Mouse (Mus musculus): ENCODE measurements around the gene Kcnq5.
A peak's percentile ranks its signal among the peaks of the same experiment; 100 is the strongest.
"Not testable (repeated sequence)": the region's sequence is repeated elsewhere in the genome, so short reads cannot be mapped to it uniquely, and the experiment has no call there.

The Kcnq5 gene

GRCm38 (mm10) chr1:21635406-21635805 is 326.3 kb downstream of the Kcnq5 start:
- no peak for DNase-seq (ENCODE audit: low read depth, low spot score)

DNA sequence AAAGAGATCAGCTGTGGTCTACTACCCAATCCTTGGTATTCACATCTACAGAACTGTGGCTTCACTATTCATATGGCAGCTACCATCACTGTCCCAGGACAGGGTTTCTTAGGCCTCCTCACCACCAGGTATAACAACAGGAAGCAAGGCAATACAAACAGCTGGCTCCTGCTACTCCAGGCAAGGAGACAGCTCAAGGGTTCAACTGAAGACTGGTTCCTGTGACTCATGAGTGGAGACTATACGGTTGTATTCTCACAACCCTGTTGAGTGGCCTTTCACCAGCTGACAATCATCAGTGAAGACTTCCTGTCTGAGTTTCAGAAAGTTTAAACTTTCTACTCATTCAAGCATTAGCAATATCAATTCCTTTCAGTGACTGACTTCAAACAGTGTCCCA is 327.7 kb downstream of the Kcnq5 start:
- DNase-seq (ENCODE audit: low read depth, low spot score), result no peak

GRCm38 (mm10) chr1:21622455-21622854 is 339.3 kb downstream of the Kcnq5 start:
- no peak for DNase-seq (ENCODE audit: low read depth, low spot score)

DNA sequence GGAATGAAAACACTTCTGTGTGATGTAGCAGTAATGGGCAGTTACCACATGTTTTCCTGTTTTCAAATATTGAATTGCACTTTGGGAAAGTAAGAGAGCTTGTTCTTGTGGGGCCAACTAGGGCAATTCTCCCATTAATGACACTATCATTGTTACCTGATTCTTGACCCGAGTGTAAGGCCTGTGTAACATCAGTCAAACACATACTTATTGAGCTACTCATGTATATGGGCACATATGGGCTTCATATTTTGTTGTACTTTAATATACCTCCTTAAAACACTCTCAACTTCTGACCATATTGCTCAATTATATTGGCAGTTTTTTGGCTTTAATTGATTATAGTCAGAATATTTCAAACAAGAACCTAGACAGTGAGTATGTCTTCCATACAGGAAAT is 339.7 kb downstream of the Kcnq5 start:
- no peak for DNase-seq (ENCODE audit: low read depth, low spot score)

- no peak for DNase-seq (ENCODE audit: low read depth, low spot score)
Observed at GRCm38 (mm10) chr1:21618712-21619111, 343.0 kb downstream of the Kcnq5 start.

- no peak for DNase-seq (ENCODE audit: low read depth, low spot score)
Observed at GRCm38 (mm10) chr1:21616666-21617065, 345.1 kb downstream of the Kcnq5 start.

GRCm38 (mm10) chr1:21613933-21614332 is 347.8 kb downstream of the Kcnq5 start:
- no peak for DNase-seq (ENCODE audit: low read depth, low spot score)

DNA sequence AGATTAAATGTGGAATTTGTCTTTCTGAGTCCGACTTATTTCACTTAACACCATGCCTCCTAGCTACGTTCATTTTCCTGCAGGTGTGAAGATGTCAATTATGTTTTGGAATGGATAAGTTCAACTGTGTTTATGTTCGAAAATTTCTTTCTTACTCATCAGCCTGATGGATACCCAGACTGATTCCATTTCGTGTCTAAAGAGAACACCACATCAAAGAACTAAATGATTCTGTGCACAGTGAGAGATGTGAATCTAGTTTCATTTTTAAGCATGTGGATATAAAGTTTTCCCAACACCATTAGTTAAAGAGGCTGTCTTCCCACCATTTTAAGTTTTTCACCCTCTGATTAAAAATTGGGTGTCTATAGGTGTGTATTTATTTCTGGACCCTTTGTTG is 357.7 kb downstream of the Kcnq5 start:
- DNase-seq (ENCODE audit: low read depth, low spot score), result no peak

GRCm38 (mm10) chr1:21602567-21602966 is 359.2 kb downstream of the Kcnq5 start:
- DNase-seq (ENCODE audit: low read depth, low spot score), result no peak

DNA sequence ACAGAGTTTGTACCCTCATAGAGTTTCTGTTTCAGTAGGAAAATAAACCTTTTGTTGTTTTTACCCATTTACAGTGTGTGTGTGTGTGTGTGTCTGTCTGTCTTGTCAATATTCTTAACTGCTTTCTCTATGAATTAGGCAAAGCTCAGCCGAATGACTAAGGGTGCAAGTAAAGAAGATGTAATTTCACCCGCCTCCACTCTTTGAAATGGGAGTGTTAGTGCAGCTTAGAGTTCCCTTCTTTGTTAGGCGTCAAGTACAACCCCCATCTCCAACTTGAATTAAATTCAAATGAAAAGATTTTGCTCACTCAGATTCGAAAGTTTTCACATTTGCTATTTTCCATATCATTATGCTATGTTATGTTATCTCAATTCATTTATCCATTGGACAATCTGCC is 361.1 kb downstream of the Kcnq5 start:
- DNase-seq (ENCODE audit: low read depth, low spot score), result no peak

DNA sequence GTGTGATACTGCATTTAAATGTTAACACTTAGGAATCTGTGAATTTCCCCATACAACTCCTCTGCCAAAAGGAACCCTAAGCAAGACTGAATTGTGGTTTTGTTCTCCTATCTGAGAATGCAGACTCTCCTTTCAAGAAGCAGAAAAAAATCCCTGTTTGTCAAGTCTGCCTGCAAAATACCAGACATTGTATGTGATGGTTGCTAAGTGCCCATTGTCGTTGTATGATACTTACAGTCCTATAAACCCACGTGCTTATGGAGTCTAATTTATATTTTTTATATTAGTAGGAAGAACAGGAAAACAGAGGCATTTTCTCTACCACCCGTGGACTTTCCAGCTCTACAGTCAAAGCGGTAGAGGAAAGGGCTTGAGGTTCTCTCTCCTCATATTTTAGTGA is 367.9 kb downstream of the Kcnq5 start:
- no peak for DNase-seq (ENCODE audit: low read depth, low spot score)

GRCm38 (mm10) chr1:21567397-21567796 is 394.3 kb downstream of the Kcnq5 start:
- not testable (repeated sequence) for DNase-seq (ENCODE audit: low read depth, low spot score)

DNA sequence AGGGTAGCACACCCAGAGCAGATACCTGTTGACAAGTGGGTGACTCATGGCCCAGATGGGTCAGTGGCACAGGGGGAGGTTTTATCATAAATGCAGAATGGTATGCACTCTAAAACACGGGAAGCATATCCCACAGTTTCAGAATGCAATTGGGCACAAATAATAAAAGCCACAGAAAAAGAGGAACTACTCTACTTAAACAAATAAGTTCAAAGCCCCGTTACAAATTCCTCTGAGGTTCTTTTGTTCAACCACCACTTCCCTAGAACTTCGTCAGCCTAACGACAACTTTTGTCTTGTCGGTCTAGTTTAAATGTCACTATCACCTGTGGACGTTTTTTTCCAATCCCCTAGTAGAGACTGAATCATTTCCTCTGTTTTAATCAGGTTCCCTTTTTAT is 407.1 kb downstream of the Kcnq5 start:
- DNase-seq (ENCODE audit: low read depth, low spot score), result no peak

GRCm38 (mm10) chr1:21552715-21553114 is 409.0 kb downstream of the Kcnq5 start:
- no peak for DNase-seq (ENCODE audit: low read depth, low spot score)

GRCm38 (mm10) chr1:21543909-21544308 is 417.8 kb downstream of the Kcnq5 start:
- no peak for DNase-seq (ENCODE audit: low read depth, low spot score)

- DNase-seq (ENCODE audit: low read depth, low spot score), result no peak
Observed at GRCm38 (mm10) chr1:21539486-21539885, 422.3 kb downstream of the Kcnq5 start.

DNA sequence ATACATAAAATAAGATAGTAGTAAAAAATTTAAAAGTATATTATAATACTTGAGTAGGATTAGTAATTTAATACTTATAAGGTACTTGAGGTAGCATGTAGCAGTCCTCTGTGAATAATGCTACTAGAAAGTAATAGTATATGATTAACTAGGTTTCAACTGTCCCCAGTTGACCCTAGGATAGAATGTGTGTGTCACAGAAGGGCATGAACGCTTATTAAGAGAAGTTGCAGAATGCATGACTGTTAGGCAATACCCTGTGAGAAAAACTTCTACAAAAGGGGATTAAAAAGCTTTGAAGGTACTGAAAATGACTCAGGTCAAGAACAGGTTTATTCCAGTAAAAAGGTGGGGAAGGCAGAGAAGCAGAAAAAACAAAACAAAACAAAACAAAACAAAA is 430.9 kb downstream of the Kcnq5 start:
- no peak for DNase-seq (ENCODE audit: low read depth, low spot score)

GRCm38 (mm10) chr1:21521995-21522394 is 439.7 kb downstream of the Kcnq5 start:
- DNase-seq (ENCODE audit: low read depth, low spot score), result peak; percentile 4

GRCm38 (mm10) chr1:21521475-21521874 is 440.3 kb downstream of the Kcnq5 start:
- DNase-seq (ENCODE audit: low read depth, low spot score), result no peak

DNA sequence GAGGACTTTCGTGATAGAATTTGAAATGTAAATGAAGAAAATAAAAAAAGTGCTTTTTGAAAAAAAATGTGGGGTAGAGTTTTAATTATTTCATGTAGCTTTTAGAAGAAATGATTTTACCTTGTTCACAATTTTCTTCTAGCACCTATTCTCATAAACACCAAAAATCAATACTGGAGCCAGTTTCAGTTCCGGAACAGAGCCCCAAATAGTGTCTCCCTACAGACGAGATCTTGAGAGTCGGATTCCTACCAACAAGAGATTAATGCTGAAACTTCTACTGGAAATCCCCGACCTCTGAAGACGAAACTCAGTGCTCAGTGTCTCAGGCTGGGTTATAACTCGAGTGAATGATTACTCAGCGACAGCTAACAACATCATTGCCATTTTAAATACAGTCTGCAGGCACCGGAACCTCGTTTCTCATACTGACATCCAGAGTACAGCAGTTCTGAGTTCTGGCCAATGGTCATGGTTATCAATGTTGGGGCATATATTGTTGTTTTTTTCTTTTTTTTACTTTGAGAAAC is 441.6 kb downstream of the Kcnq5 start:
- no peak for DNase-seq (ENCODE audit: low read depth, low spot score)

GRCm38 (mm10) chr1:21506665-21507064 is 455.1 kb downstream of the Kcnq5 start:
- no peak for DNase-seq (ENCODE audit: low read depth, low spot score)

DNA sequence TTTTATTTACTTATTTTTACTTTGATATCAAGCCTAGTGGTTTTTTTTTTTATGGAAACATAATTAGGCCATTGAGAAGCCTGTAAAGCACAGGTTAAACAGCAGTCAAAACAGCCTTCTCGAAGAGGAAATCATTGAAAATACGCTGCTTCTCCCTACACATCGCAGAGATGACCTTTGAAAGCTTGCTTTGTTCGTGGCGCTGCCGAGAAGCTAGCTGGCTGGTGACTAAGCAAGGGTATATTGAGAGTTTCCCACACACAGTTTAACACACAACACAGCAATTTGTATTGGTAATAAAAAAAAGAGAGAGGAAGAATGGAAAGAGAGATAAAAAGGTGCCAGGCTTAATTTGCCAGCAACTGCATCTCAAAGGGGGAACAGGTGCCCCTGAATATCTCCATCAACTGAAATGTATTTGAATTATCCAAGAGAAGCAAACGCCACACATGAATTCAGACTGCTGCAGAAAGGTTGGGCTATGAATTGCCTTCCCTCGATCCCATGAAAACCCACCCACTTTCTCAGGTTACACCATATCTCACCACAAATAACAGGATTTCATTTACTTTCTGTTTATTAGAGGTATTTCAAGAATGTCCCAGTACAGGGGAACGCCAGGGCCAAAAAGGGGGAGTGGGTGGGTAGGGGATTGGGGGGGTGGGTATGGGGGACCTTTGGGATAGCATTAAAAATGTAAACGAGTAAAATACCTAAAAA is 461.8 kb downstream of the Kcnq5 start:
- DNase-seq (ENCODE audit: low read depth, low spot score), result no peak

DNA sequence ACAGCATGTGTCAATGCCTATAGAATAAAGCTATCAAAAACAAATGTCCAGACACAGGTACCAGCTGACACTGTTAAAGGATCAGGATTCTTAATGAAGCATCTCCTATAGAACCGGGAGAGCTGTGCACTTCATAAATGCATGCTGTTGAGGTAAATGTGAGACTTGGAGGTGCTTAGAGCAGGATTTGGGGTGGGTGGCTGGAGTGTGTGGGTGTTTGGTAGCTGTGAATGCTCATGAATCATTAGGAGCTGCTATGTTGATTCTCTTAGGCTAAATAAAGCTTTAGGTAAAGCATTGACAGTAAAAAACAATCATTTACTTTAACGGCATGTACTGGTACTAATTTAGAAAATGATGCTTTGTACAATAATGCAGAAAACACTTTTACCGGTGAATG is 465.4 kb downstream of the Kcnq5 start:
- DNase-seq (ENCODE audit: low read depth, low spot score), result no peak

- DNase-seq (ENCODE audit: low read depth, low spot score), result no peak
Observed at GRCm38 (mm10) chr1:21488645-21489044, 473.1 kb downstream of the Kcnq5 start.

Data from 3T3-L1 (cell line).